Mouse (Mus musculus): ENCODE results near the gene Rasl11a. TPM values are rescaled to one million over a fixed set of nuclear protein-coding genes. Genes with fewer than 3 reads are reported as not detected.
"Not testable (repeated sequence)": the region's sequence is repeated elsewhere in the genome, so short reads cannot be mapped to it uniquely, and the experiment has no call there.

Rasl11a gene
- total RNA-seq, 2 experiments from 2014 or later = 12.8 to 18.5 TPM

DNA sequence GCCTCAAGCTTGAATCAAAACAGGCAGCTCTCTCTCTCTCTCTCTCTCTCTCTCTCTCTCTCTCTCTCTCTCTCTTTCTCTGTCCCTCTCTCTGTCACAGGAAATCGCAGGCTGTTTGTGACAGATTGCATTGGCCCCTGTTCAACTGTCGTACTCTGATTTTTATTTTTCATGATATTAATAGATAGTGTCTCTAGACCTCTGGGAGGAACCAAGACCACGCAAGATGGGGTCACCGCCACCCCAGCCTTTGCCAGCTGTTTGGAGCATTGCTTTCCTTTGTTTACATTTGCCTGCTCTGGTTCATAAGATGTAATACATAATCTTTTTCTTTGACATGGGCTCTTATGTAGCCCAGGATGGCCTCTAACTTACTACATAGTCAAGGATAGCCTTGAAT is 2.9 kb upstream of the Rasl11a start:
- peak in 1 of 2 experiments; percentile 63 for DNase-seq (ENCODE audit: low spot score in 2 of 2)

GRCm38 (mm10) chr5:146844301-146844941 is 450 bp upstream of the Rasl11a start:
- no peak for DNase-seq (ENCODE audit: low spot score in 2 of 2)

GRCm38 (mm10) chr5:146846489-146846888 is 1.6 kb downstream of the Rasl11a start:
- no peak for DNase-seq (ENCODE audit: low spot score in 2 of 2)

- no peak for DNase-seq (ENCODE audit: low spot score in 2 of 2)
Observed at GRCm38 (mm10) chr5:146848936-146849582, 4.2 kb downstream of the Rasl11a start.

GRCm38 (mm10) chr5:146856106-146856505 is 11.2 kb downstream of the Rasl11a start:
- no peak for DNase-seq (ENCODE audit: low spot score in 2 of 2)

GRCm38 (mm10) chr5:146857620-146858019 is 12.7 kb downstream of the Rasl11a start:
- DNase-seq (ENCODE audit: low spot score in 2 of 2) = no peak

DNA sequence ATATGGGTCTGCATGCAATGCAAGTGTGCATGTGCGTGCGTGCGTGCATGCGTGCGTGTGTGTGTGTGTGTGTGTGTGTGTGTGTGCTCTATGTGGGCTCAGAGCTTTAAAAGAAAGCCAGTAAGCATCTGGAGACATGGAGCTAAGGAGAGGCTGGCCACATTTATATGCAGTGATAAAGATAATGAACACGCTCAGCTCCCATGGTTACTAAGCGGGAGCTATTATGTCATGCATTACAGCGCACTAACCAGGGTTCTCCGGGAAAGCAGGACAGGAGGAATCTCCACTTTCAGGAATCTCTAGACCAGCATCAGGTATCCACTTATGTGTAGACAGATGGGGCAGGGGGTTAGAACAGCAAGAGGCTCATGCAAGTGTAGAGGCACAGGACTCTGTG is 13.9 kb downstream of the Rasl11a start:
- DNase-seq (ENCODE audit: low spot score in 2 of 2) = no peak

- no peak for DNase-seq (ENCODE audit: low spot score in 2 of 2)
Observed at GRCm38 (mm10) chr5:146859246-146859645, 14.4 kb downstream of the Rasl11a start.

DNA sequence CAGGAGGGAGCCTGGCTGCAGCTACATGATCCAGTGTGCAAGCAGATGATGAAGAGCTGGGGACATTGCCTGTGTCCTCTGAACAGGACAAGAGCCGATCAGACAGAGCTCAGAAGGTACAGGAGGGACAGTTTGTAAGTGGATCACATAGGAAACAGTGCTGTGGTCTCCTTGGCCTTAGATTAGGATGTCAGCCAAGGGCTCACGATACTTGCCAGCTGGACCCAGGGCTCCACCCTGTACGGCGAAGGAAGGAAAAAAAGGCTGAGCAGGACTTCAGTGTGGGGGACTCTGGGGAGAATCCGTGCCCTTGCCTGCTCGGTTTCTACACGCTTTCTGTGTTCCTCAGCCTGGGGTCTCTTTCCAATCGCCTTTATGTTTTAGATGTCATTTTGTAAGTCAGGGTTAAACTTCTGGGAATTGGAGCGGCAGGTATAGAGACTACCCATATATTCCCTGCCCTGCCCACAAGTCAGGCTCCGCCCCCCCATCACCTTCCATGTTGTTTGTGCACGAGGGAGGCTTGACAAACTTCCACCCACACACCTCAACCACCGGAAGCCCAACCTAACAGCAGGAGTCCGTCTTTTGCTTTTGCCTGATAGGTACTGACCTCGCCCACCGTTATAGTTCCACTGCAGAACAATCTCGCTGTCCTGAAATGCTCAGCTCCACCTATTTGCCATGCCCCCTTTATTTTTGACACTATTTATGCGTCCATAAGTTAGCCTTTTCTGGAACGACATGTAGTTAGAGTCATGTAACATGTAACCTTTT is 15.5 kb downstream of the Rasl11a start:
- no peak for DNase-seq (ENCODE audit: low spot score in 2 of 2)

- peak; percentile 56 to 82 for DNase-seq (ENCODE audit: low spot score in 2 of 2)
Observed at GRCm38 (mm10) chr5:146861588-146861987, 16.7 kb downstream of the Rasl11a start.

GRCm38 (mm10) chr5:146865511-146865910 is 20.6 kb downstream of the Rasl11a start:
- DNase-seq (ENCODE audit: low spot score in 2 of 2) = no peak

DNA sequence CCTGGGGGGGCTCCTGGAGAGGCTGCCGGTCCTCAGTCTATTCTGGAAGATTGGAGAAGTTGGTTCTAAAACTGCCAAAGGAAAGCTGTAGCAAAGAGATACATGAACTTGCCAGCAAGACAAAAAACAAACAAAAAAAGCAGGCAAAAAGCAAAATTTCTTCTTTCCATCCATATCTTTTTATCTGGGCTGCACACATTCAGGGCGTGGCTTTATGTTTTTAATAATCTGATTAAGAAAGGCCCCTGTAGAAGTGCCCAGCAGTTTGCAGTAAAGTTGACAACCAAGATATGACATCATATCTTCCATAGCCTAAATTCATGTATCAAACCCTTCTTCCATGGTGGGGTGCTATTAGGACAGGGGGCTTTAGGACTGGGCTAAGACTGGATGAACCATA is 21.4 kb downstream of the Rasl11a start:
- DNase-seq (ENCODE audit: low spot score in 2 of 2) = no peak

GRCm38 (mm10) chr5:146867246-146867945 is 22.5 kb downstream of the Rasl11a start:
- DNase-seq (ENCODE audit: low spot score in 2 of 2) = peak; percentile 75 to 83

- DNase-seq (ENCODE audit: low spot score in 2 of 2) = no peak
Observed at GRCm38 (mm10) chr5:146867946-146868314, 23.1 kb downstream of the Rasl11a start.

- no peak for DNase-seq (ENCODE audit: low spot score in 2 of 2)
Observed at GRCm38 (mm10) chr5:146872981-146873631, 28.2 kb downstream of the Rasl11a start.

GRCm38 (mm10) chr5:146876024-146876423 is 31.2 kb downstream of the Rasl11a start:
- DNase-seq (ENCODE audit: low spot score in 2 of 2) = no peak

DNA sequence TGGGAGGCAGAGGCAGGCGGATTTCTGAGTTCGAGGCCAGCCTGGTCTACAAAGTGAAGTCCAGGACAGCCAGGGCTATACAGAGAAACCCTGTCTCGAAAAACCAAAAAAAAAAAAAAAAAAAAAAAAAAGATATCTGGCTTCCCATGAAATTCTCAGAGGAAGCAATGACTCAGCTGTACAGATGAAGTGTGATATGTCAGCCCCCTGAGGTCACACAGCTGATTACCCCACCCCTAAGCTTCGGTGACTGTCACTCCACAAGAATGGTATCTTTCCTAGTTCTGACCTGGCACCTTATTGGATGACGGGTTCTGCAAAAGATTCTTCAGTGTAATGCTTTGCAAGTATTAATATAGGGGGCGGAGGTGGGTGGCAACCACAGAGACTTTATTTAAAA is 33.0 kb downstream of the Rasl11a start:
- not testable (repeated sequence) for DNase-seq (ENCODE audit: low spot score in 2 of 2)

- DNase-seq (ENCODE audit: low spot score in 2 of 2) = no peak
Observed at GRCm38 (mm10) chr5:146882261-146882660, 37.4 kb downstream of the Rasl11a start.

- DNase-seq (ENCODE audit: low spot score in 2 of 2) = no peak
Observed at GRCm38 (mm10) chr5:146883053-146883452, 38.2 kb downstream of the Rasl11a start.

GRCm38 (mm10) chr5:146883486-146884272 is 38.8 kb downstream of the Rasl11a start:
- no peak for DNase-seq (ENCODE audit: low spot score in 2 of 2)

All from layer of hippocampus, adult 18-20 months (tissue).